Mouse (Mus musculus) ovary, adult 10 weeks (tissue): ENCODE results near the gene Plpp2. TPM values are rescaled to one million over a fixed set of nuclear protein-coding genes. Genes with fewer than 3 reads are reported as not detected.

Experiments used
- polyA plus RNA-seq: library from polyadenylated mRNA; stranded (reverse); fragments of 350-450 nt; fragmentation: Illumina TruSeq; extraction: RNeasy Lipid Tissue Mini Kit (QIAGEN cat#74804); gene quantifications from one replicate; pipeline ENCODE4 v1.2.3, GENCODE M21; 2014

Plpp2 gene
- 1.3 TPM for polyA plus RNA-seq

GRCm38 (mm10) chr10:79533126-79533911, at the start of gene Plpp2:
Gene Plpp2 (minus strand): TSS chr10:79533796.

GRCm38 (mm10) chr10:79554330-79555237, 21.0 kb upstream of the Plpp2 start, which contains the start of gene Mier2:
Gene Mier2 (minus strand): TSS chr10:79555199.

Other genes starting within 250 kb of the Plpp2 start
- gene Vmn2r82, start 177.3 kb downstream of the Plpp2 start, polyA plus RNA-seq: not detected
- gene Vmn2r83, start 65.1 kb downstream of the Plpp2 start, polyA plus RNA-seq: not detected
- not detected for gene Mier2, start 21.4 kb upstream of the Plpp2 start, polyA plus RNA-seq
- gene Theg, start 53.5 kb upstream of the Plpp2 start, polyA plus RNA-seq: not detected
- gene C2cd4c, start 80.2 kb upstream of the Plpp2 start, polyA plus RNA-seq: not detected
- 1.7 TPM for gene Shc2, start 104.1 kb upstream of the Plpp2 start, polyA plus RNA-seq
- not detected for gene Odf3l2, start 111.9 kb upstream of the Plpp2 start, polyA plus RNA-seq
- gene Madcam1, start 130.8 kb upstream of the Plpp2 start, polyA plus RNA-seq: not detected
- gene Tpgs1, start 135.6 kb upstream of the Plpp2 start, polyA plus RNA-seq: not detected
- not detected for gene Cdc34, start 148.4 kb upstream of the Plpp2 start, polyA plus RNA-seq
- gene Gzmm, start 155.2 kb upstream of the Plpp2 start, polyA plus RNA-seq: not detected
- 239 TPM for gene Bsg, start 170.7 kb upstream of the Plpp2 start, polyA plus RNA-seq
- gene Hcn2, start 182.8 kb upstream of the Plpp2 start, polyA plus RNA-seq: 0.20 TPM
- gene Polrmt, start 212.8 kb upstream of the Plpp2 start, polyA plus RNA-seq: not detected
- gene Fgf22, start 221.3 kb upstream of the Plpp2 start, polyA plus RNA-seq: not detected
- 0.29 TPM for gene Rnf126, start 233.2 kb upstream of the Plpp2 start, polyA plus RNA-seq
- 1.2 TPM for gene Fstl3, start 243.5 kb upstream of the Plpp2 start, polyA plus RNA-seq